Mouse (Mus musculus) forebrain, embryonic 13.5 days (tissue): Measurements from ENCODE around the gene Fuk. TPM values are rescaled to one million over a fixed set of nuclear protein-coding genes. Genes with fewer than 3 reads are reported as not detected.

Experiments used
- ATAC-seq: fragments of 200-750 bp; cut with Nextera tagmentation; 2 replicates; pipeline ENCODE4 v1.8.0; 2017
- H3K27ac ChIP-seq: fragments of 300-500 bp; sonication (generic); 2 replicates; pipeline ENCODE4 v1.5.1; 2015; ENCODE audit warnings: inconsistent platforms, mild to moderate bottlenecking, moderate library complexity
- H3K27me3 ChIP-seq: fragments of 300-500 bp; sonication (generic); 2 replicates; pipeline ENCODE4 v1.6.1; 2015; ENCODE audit warnings: mild to moderate bottlenecking, inconsistent platforms
- H3K36me3 ChIP-seq: fragments of 300-500 bp; sonication (generic); 2 replicates; pipeline ENCODE4 v1.6.1; 2015; ENCODE audit warnings: mild to moderate bottlenecking, inconsistent platforms; ENCODE audit not compliant: poor library complexity, severe bottlenecking
- H3K4me1 ChIP-seq: fragments of 300-500 bp; sonication (generic); 2 replicates; pipeline ENCODE4 v1.6.1; 2015; ENCODE audit warnings: inconsistent platforms
- H3K4me2 ChIP-seq: fragments of 300-500 bp; sonication (generic); 2 replicates; pipeline ENCODE4 v1.6.1; 2015; ENCODE audit warnings: inconsistent platforms, mild to moderate bottlenecking, moderate library complexity
- H3K4me3 ChIP-seq: fragments of 300-500 bp; sonication (generic); 2 replicates; pipeline ENCODE4 v1.5.1; 2015; ENCODE audit warnings: mild to moderate bottlenecking, inconsistent platforms
- H3K9ac ChIP-seq: fragments of 300-500 bp; sonication (generic); 2 replicates; pipeline ENCODE4 v1.6.1; 2015; ENCODE audit warnings: mild to moderate bottlenecking, inconsistent platforms
- H3K9me3 ChIP-seq: fragments of 300-500 bp; sonication (generic); replicated peaks from 2 replicates; pipeline ENCODE4 v1.6.1; 2016; ENCODE audit warnings: inconsistent platforms
- WGBS: fragments of 180-500 bp; shearing (Covaris S2); methylation state at CpG from one replicate; pipeline ENCODE4 v1.1.7; 2015; 5-methylcytosine and 5-hydroxymethylcytosine counted together
- polyA plus RNA-seq: library from polyadenylated mRNA; unstranded; fragments of >200 nt; fragmentation: Nextera tagmentation; extraction: Ambion mirVana; gene quantifications from 2 replicates; pipeline ENCODE4 v1.2.1, GENCODE M21; 2015

The Fuk gene
- 8.8 and 10.3 TPM in 2 replicates for polyA plus RNA-seq

DNA sequence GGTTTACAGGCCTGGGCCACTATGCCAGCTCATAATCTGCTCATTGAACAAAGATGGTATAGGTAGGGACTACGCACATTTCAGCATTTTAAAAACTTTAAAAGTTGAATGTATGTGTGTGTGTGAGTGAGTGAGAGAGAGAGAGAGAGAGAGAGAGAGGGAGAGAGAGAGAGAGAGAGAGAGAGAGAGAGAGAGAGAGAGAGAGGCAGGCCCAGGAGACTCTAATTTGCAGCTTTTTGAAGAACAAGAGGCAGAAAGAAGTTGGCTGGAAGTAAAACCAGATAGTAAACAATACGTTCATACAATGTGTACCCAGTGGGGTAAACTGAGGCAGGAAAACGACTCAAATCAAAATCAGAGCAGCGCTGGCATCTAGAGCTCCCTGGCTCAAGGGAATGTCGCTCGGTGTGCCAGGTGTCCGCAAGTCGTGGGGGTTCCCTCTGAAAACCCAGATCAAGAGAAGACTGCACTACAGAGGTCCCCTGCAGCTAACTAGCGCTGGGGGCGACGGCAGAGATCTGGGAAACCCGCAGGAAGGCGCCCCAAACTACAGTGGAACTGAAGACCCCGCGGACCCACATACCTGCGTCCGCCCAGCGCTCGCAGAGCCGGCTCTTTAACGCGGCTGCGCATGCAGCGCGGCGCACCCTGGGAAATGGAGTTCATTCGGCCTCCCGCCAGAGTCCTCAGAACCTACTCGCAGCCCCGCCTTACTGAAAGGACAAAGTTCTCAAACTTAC is at the start of gene Fuk:
Gene Fuk, minus strand, starts transcription at position 650 of the 740 bp plus-strand sequence.
- H3K4me1 ChIP-seq = peaks cover 8% of the 10 kb centered on the region

DNA sequence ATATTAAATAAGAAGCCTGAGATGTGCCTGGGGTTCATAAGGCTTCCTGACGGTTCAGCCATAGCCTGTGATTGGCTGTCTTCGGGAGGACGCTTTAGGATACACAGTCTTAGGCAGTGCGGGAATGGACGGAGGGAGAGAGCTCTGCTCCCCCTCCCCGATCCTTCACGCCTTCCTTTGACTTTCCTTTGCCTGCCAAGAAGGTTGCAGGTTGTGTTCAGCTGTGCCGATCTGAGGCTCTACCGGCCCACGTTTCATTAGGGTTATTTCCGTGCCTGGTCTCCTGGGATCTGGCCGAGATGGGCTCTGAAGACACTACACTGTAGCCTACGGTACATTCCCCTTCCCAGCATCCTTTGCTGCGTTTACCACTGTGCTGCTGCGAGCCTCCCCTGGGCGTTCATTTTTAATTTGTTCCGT is 47.8 kb upstream of the Fuk start:
- 90% methylated on average over 17 of the region's 17 CpGs for WGBS
- no peak overlapping the region for H3K9ac ChIP-seq
- no peaks in the 10 kb centered on the region for H3K27me3 ChIP-seq
- ATAC-seq = no peak
- H3K4me1 ChIP-seq = no peaks in the 10 kb centered on the region
- H3K36me3 ChIP-seq = no peaks in the 10 kb centered on the region; the same call in 1 of the 2 replicates
- H3K4me3 ChIP-seq = no peak overlapping the region
- no peaks in the 10 kb centered on the region for H3K9me3 ChIP-seq
- no peak overlapping the region for H3K4me2 ChIP-seq
- H3K27ac ChIP-seq = no peak overlapping the region

More for the DNA sequence above, at the start of gene Fuk:
- Histone ChIP-seq H3K27me3 (no peaks in the 10 kb centered on the region), H3K4me2 (peak within 1 kb of the TSS; percentile 69), H3K9me3 (no peaks in the 10 kb centered on the region), H3K9ac (peak within 1 kb of the TSS; percentile 77), H3K4me3 (peak within 1 kb of the TSS; percentile 72), H3K36me3 (peaks cover 15% of the 10 kb centered on the region), H3K27ac (no peak within 1 kb of the TSS)
- 3% methylated on average over 30 of the region's 30 CpGs for WGBS
- peak; percentile 96 for ATAC-seq

DNA sequence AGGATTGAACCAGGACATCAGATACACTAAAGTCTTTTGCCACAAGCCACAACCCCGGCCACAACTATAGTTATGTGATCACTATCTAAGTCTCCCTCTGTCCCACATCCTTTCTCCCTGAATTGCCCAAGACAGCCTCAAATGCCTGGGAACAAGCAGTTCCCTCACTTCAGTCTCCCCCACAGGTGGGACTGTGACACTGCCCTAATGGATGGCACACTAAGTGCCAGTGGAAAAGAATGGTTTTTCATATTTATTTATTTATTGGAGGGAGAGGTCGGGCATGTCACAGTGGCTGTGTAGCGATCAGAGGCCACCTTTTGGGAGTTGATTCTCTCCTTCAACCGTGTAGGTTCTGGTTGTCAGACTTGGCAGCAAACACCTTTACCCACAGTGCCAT is 43.4 kb upstream of the Fuk start:
- no peaks in the 10 kb centered on the region for H3K9me3 ChIP-seq
- H3K36me3 ChIP-seq = no peaks in the 10 kb centered on the region
- 82% methylated on average over 4 of the region's 4 CpGs for WGBS
- no peak overlapping the region for H3K4me3 ChIP-seq
- no peak overlapping the region for H3K27ac ChIP-seq
- H3K9ac ChIP-seq = no peak overlapping the region
- ATAC-seq = no peak
- no peak overlapping the region for H3K4me2 ChIP-seq
- H3K4me1 ChIP-seq = peaks cover 4% of the 10 kb centered on the region
- no peaks in the 10 kb centered on the region for H3K27me3 ChIP-seq

DNA sequence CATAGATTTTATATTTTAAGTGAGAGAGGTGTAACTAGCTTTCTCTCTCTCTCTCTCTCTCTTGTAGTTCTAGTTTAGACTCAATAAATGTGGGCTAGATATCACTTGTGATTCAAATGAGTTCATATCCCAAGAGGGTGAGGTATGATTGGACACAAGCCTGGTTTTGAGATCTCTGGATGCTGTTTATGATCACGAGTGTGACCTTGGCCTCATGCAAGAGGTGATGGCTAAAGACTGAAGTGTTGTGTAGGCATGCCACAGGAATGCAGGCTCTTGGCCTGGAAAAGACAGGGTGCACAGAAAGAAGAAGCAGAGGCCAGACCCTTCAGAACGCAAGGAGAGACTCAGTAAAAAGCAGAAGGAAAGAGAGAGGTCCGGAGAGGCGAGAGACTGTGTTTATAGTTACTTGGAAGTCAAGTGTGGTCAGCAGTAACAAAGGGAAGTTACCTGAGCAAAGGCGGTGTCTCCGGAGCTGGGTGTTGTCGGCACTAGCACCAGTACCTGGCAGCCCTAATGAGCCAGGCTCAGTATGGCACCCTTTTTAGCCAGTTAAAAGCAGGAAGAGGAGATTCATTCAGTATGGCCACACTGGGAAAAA is 42.1 kb upstream of the Fuk start:
- Histone ChIP-seq H3K4me1 (peaks cover 4% of the 10 kb centered on the region), H3K27ac (no peak overlapping the region), H3K9me3 (no peaks in the 10 kb centered on the region), H3K4me2 (no peak overlapping the region), H3K9ac (no peak overlapping the region), H3K36me3 (no peaks in the 10 kb centered on the region), H3K4me3 (no peak overlapping the region), H3K27me3 (no peaks in the 10 kb centered on the region)
- ATAC-seq = no peak
- 91% methylated on average over 7 of the region's 7 CpGs for WGBS

DNA sequence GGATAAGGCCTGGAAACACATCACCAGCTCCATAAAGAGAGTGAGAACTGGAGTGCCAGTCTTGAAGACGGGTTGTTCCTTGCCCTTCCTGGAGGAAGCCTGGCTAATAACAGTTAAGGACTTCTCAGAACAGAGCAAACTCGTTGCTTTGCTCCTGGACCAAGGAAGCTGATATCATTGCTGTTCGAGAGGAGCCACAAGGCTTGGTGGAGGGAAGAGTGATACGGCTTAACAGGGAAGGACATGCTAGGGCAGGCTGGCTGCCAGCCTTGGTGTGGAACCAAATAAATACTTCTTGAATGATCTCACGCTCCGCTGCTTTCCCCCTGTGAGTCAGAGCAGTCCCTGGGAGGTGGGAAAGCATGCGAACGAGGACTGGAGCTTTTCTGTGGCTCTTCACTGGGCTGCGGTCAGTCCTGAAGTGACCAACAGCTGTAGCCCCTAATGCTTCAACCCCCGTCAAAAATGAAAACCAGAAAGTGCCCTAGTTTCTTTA is 39.2 kb upstream of the Fuk start:
- Histone ChIP-seq H3K27me3 (no peaks in the 10 kb centered on the region), H3K36me3 (no peaks in the 10 kb centered on the region), H3K9me3 (no peaks in the 10 kb centered on the region), H3K4me2 (no peak overlapping the region), H3K9ac (no peak overlapping the region), H3K4me1 (peaks cover 4% of the 10 kb centered on the region), H3K4me3 (no peak overlapping the region), H3K27ac (no peak overlapping the region)
- no peak for ATAC-seq
- WGBS = 55% methylated on average over 10 of the region's 10 CpGs

DNA sequence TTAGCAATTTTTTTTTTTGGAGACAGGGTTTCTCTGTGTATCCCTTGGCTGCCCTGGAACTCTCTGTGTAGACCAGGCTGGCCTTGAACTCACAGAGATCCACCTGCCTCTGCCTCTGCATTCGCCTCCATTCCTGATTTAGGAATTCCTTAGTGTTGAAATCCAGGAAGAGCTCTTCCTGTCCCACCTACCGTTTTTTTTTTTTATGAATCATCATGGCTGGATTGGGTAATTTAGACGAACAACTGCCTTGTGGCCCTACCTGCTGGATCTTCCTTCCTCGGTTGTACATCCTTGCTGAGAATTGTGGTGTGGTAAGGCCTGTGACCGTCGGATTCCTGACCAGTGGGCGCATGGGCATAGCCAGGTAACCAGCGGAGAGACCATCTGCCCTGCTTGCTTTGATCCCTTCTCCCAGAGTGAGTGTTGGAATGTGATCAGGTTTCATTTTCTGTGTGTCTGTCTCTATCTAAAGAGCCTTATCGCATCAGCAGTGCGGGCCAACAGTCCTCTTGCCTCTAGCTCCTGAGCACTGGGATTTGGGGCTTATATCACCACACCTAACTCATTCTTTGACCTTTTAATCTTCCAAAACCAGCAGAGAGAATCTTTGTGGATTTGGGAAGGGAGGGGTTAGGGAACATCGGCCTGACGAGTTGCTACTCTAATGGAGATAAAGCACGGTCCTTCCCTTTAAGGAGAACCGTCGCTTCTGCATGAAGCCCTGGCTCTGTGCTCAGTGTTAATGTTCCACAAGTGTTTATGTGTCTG is 38.6 kb upstream of the Fuk start:
- no peaks in the 10 kb centered on the region for H3K9me3 ChIP-seq
- no peak for ATAC-seq
- H3K27ac ChIP-seq = no peak overlapping the region
- no peak overlapping the region for H3K4me3 ChIP-seq
- H3K36me3 ChIP-seq = no peaks in the 10 kb centered on the region
- no peaks in the 10 kb centered on the region for H3K27me3 ChIP-seq
- H3K4me2 ChIP-seq = no peak overlapping the region
- WGBS = 89% methylated on average over 15 of the region's 15 CpGs
- H3K4me1 ChIP-seq = peaks cover 4% of the 10 kb centered on the region
- H3K9ac ChIP-seq = no peak overlapping the region

DNA sequence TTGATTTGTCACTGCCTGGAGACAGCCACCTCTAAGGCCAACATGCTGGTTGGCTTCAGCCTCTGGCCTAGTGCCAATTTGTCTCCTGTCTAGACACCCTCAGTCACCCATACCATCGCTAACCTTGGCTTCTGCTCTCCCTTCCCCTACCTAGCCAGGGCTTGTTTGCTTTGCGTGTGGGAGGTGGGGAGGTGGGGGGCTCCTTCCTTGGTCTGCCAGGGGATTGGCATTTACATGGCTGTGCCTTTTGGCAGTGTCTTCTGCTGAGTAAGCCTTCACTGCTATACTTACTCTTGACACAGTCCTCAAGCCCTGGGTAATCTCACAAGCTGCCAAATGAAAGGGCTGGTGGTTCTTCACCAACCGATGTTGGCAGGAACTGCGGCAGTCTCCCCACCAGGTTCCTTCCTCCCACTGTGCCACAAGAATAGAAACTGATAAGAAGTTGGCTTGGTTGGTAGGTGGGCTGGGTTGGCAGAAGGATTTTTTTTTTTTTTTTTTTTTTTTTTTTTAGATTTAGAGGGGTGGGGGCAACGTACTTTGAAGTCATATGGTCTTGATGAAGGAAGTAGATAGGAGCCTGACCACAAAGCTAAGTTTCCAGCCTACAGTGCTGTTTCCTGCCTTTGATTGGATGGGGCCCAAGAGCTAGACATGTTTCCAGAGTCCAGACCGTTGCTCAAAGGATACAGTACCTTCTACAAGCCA is 36.7 kb upstream of the Fuk start:
- no peaks in the 10 kb centered on the region for H3K36me3 ChIP-seq
- peaks cover 4% of the 10 kb centered on the region for H3K4me1 ChIP-seq
- no peak overlapping the region for H3K4me2 ChIP-seq
- WGBS = 79% methylated on average over 6 of the region's 6 CpGs
- H3K9me3 ChIP-seq = no peaks in the 10 kb centered on the region
- no peak overlapping the region for H3K4me3 ChIP-seq
- H3K9ac ChIP-seq = no peak overlapping the region
- no peak for ATAC-seq
- H3K27ac ChIP-seq = no peak overlapping the region
- no peaks in the 10 kb centered on the region for H3K27me3 ChIP-seq

DNA sequence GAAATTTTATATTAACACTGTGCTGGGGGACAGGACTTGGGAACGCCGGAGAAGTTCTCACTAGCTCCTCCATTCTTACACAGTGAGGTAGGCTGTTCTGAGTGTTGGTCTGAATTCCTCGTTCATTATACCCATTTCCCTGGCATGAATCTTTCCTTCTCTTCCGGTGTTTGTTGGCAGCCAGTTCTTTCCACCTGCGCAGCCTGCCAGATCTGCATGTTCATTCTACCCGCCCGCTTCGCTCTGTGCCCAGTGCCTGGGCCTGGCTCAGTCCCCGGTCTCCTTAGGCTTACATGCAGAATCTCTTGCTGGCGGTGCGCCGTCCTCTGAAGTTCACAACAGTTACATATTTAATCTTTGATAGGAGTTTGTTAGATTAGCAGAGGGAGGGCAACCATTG is 33.9 kb upstream of the Fuk start:
- Histone ChIP-seq H3K4me1 (0 out of 2 replicates have a peak, but pooled peaks cover 6% of the 10 kb centered on the region), H3K4me3 (no peak overlapping the region), H3K27ac (no peak overlapping the region), H3K27me3 (no peaks in the 10 kb centered on the region), H3K36me3 (peaks cover 1% of the 10 kb centered on the region; the same call in 1 of the 2 replicates), H3K9ac (no peak overlapping the region), H3K4me2 (no peak overlapping the region), H3K9me3 (no peaks in the 10 kb centered on the region)
- ATAC-seq = no peak
- 93% methylated on average over 12 of the region's 12 CpGs for WGBS

DNA sequence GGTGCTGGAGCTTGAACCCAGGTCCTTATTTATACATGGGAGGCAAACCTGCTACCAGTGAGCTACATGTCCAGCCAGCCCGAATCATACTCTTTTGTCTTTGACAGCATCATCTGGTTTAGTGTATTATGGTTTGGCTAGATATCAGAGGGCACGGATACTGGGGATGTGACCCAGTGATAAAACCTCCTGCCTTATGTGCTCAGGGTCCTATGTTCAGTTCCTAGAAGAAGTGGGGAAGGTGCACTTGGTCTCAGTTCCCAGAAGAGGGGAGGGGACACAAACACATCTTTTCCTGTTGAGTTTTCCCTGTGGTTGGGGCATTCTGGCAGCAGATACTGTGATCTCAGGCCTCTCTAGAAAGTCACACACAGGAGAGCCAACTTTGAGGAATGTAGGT is 31.0 kb upstream of the Fuk start:
- 0 out of 2 replicates have a peak, but pooled peaks cover 6% of the 10 kb centered on the region for H3K4me1 ChIP-seq
- H3K4me3 ChIP-seq = no peak overlapping the region
- no peak overlapping the region for H3K9ac ChIP-seq
- H3K27me3 ChIP-seq = no peaks in the 10 kb centered on the region
- peaks cover 11% of the 10 kb centered on the region; the same call in 1 of the 2 replicates for H3K36me3 ChIP-seq
- no peak for ATAC-seq
- H3K4me2 ChIP-seq = no peak overlapping the region
- WGBS = 90% methylated on average over 2 of the region's 2 CpGs
- no peaks in the 10 kb centered on the region for H3K9me3 ChIP-seq
- H3K27ac ChIP-seq = no peak overlapping the region

DNA sequence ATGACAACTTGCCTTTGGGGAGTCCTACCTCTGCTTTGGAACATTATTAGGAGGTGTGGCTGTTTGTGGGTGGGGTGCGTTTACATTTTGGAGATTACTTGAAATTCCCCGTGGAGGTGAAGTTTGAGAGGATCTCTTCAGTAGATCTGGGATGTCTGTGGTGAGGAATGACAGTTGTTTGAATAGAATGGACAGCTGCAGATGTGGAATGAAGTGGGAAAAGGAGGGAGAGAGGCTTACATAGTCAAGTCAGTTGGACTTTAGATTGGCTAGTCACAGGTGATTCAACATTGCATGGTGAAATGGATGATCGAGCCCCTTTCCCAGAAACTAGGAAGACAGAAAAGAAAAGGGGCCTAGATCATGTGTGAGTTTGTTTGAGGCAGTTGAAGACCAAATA is 30.2 kb upstream of the Fuk start:
- Histone ChIP-seq H3K4me1 (0 out of 2 replicates have a peak, but pooled peaks cover 6% of the 10 kb centered on the region), H3K27me3 (no peaks in the 10 kb centered on the region), H3K36me3 (peaks cover 11% of the 10 kb centered on the region; the same call in 1 of the 2 replicates), H3K9ac (no peak overlapping the region), H3K4me2 (no peak overlapping the region), H3K9me3 (no peaks in the 10 kb centered on the region), H3K4me3 (no peak overlapping the region), H3K27ac (no peak overlapping the region)
- 83% methylated on average over 3 of the region's 3 CpGs for WGBS
- ATAC-seq = no peak

DNA sequence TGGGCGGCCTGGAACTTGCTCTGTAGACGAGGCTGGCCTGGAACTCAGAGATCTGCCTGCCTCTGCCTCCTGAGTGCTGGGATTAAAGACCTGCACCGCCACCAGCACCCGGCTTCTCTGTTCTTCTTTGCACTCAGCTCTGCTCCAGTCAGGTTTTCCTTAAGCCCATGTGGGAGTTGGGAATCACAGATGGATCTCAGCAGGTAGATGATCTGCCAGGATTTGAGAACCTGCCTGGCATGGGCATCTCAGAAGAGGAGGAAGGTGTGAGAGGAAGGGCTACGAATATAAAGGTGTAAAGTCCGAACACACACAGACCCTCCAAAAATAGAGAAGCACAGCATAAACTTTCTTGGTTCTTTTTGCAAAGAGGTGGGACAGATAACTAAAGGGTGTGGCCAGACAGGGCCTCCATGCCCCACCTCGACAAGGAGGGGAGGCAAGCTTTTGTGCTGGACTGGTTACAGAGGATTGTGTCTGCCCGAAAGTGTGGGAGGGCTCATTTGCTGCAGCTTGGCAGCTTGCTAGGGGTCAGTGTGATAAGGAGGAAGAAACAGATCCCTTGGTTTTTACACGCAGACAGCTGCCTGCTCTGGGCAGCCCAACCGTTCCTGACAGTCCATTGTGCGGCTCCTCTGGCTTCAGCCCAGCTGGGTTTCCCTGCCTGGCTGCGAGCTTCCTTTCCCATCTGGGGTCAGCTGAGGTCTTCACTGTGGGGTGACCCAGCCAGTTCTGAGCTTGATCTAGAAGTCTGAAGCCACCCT is 29.1 kb upstream of the Fuk start:
- Histone ChIP-seq H3K27ac (no peak overlapping the region; the same call in 1 of the 2 replicates), H3K36me3 (peaks cover 11% of the 10 kb centered on the region; the same call in 1 of the 2 replicates), H3K4me2 (no peak overlapping the region), H3K9me3 (no peaks in the 10 kb centered on the region), H3K4me1 (peaks cover 9% of the 10 kb centered on the region; the same call in 1 of the 2 replicates), H3K9ac (no peak overlapping the region), H3K4me3 (no peak overlapping the region), H3K27me3 (no peaks in the 10 kb centered on the region)
- 83% methylated on average over 12 of the region's 12 CpGs for WGBS
- no peak for ATAC-seq
